Mouse (Mus musculus): ENCODE results near the gene Podxl. TPM values are rescaled to one million over a fixed set of nuclear protein-coding genes. Genes with fewer than 3 reads are reported as not detected.
"Not testable (repeated sequence)": the region's sequence is repeated elsewhere in the genome, so short reads cannot be mapped to it uniquely, and the experiment has no call there.

Gene Podxl
- polyA plus RNA-seq, 1 experiment: 0.28 TPM

GRCm38 (mm10) chr6:31571459-31571858 lies 7.7 kb upstream of the Podxl start:
- Histone ChIP-seq H3K4me1 (ENCODE audit: control insufficient read depth, insufficient read depth, low read length) (no peaks in the 10 kb centered on the region), H3K27ac (ENCODE audit: insufficient read depth, low read length) (no peak overlapping the region), H3K4me3 (ENCODE audit: insufficient read depth, low read length) (no peak overlapping the region)
- TF ChIP-seq CTCF (IDR thresholded peaks at IDR 0.05; ENCODE audit: borderline replicate concordance, insufficient read depth, low read length) (no peak), POLR2A (IDR thresholded peaks at IDR 0.05; ENCODE audit: low read depth, low read length) (no peak)

GRCm38 (mm10) chr6:31568070-31568595 lies 4.4 kb upstream of the Podxl start:
- TF ChIP-seq POLR2A (IDR thresholded peaks at IDR 0.05; ENCODE audit: low read depth, low read length) (no peak), CTCF (IDR thresholded peaks at IDR 0.05; ENCODE audit: borderline replicate concordance, insufficient read depth, low read length) (no peak)
- Histone ChIP-seq H3K27ac (ENCODE audit: insufficient read depth, low read length) (no peak overlapping the region), H3K4me3 (ENCODE audit: insufficient read depth, low read length) (no peak overlapping the region), H3K4me1 (ENCODE audit: control insufficient read depth, insufficient read depth, low read length) (peaks cover 2% of the 10 kb centered on the region; the same call in 1 of the 2 replicates)

DNA sequence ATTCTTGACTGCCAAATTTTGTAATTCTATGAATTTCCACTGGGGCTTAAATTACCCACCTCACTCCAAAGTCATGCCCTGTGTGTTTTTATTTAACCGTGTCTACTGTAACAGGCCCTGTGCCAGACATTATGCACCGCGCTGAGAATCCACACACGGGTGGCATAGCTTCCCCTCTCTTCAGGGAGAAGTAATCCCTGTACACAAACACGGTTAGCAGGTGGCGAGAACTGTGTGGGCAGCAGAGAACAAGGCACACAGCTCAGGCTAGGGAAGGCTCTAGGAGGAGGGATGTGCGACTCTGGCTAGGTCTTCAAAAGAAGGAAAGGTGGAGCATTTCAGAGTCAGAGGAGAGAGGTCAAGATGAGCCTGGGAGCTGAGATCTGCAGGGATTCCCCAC lies 3.4 kb upstream of the Podxl start:
- Histone ChIP-seq H3K4me3 (ENCODE audit: insufficient read depth, low read length) (no peak overlapping the region), H3K27ac (ENCODE audit: insufficient read depth, low read length) (no peak overlapping the region), H3K4me1 (ENCODE audit: control insufficient read depth, insufficient read depth, low read length) (peaks cover 4% of the 10 kb centered on the region; the same call in 1 of the 2 replicates)
- TF ChIP-seq POLR2A (IDR thresholded peaks at IDR 0.05; ENCODE audit: low read depth, low read length) (no peak), CTCF (IDR thresholded peaks at IDR 0.05; ENCODE audit: borderline replicate concordance, insufficient read depth, low read length) (no peak)

DNA sequence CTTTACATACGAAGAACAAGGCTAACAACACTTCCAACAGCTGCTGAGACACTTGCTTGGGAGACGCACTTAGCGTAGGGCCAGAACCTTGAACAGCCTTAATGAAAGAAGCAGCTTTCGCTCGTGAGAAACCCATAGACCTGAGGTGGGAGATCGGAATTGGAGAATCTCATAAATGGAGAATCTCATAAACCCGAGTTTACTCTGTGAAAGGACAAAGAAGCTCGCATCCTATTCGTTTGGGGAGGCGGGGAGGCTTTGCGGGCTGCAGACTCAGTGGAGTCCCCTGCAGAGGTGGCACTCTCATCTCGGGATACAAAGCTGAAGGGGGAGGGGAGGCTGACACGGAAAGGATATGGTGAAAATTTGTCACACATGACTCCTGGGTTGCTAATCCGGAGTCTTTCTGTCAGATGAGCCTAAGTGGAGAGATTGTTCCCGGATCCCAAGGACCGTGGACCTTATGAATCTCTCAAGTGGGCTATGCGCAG lies 1.2 kb upstream of the Podxl start:
- H3K4me3 ChIP-seq (ENCODE audit: insufficient read depth, low read length): no peak overlapping the region
- TF ChIP-seq POLR2A (IDR thresholded peaks at IDR 0.05; ENCODE audit: low read depth, low read length) (no peak), CTCF (IDR thresholded peaks at IDR 0.05; ENCODE audit: borderline replicate concordance, insufficient read depth, low read length) (no peak)
- H3K4me1 ChIP-seq (ENCODE audit: control insufficient read depth, insufficient read depth, low read length): peaks cover 4% of the 10 kb centered on the region; the same call in 1 of the 2 replicates
- H3K27ac ChIP-seq (ENCODE audit: insufficient read depth, low read length): no peak overlapping the region

GRCm38 (mm10) chr6:31564182-31564531 lies 376 bp upstream of the Podxl start:
- Histone ChIP-seq H3K4me1 (ENCODE audit: control insufficient read depth, insufficient read depth, low read length) (peaks cover 4% of the 10 kb centered on the region; the same call in 1 of the 2 replicates), H3K4me3 (ENCODE audit: insufficient read depth, low read length) (peak overlapping the region; percentile 33), H3K27ac (ENCODE audit: insufficient read depth, low read length) (no peak overlapping the region)
- TF ChIP-seq CTCF (IDR thresholded peaks at IDR 0.05; ENCODE audit: borderline replicate concordance, insufficient read depth, low read length) (no peak), POLR2A (IDR thresholded peaks at IDR 0.05; ENCODE audit: low read depth, low read length) (no peak)

DNA sequence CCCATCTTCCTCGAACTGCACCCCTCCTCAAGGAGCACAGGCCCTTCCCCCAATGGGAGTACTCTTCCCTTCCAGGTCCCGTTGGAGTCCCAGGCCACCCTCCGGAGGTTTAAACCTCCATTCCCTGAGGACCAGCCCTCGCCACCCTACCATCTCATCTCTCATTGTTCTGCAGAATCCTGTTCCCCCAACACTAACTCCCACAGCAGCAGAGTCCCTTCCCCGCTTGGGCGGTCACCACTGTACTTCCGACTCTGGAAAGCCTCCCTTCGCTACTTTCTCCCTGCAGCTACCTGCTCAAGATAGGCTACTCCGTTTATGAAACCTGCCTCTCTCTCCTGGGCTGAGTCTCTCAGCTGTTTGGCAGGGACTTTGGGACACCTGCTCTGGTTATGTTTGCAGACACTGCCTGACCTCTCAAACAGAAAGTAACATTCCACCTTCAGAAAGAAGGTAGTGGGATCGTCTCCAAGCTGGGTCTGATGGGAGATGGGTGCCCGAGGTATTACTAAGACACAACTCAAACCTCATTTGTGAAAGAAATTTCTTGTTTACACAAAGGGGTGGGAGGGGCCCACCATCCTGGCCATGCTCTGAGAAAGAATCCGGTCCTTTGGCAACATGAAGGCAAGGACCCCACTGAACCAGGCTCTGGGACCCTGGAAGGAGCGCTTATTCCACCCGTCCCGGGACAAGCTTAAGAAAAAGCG lies 1.3 kb downstream of the Podxl start:
- TF ChIP-seq CTCF (IDR thresholded peaks at IDR 0.05; ENCODE audit: borderline replicate concordance, insufficient read depth, low read length) (no peak), POLR2A (IDR thresholded peaks at IDR 0.05; ENCODE audit: low read depth, low read length) (no peak)

GRCm38 (mm10) chr6:31561948-31562347 lies 1.8 kb downstream of the Podxl start:
- H3K27ac ChIP-seq (ENCODE audit: insufficient read depth, low read length); H3K4me3 ChIP-seq (ENCODE audit: insufficient read depth, low read length); H3K4me1 ChIP-seq (ENCODE audit: control insufficient read depth, insufficient read depth, low read length): not testable (repeated sequence)

More for the DNA sequence above, 1.3 kb downstream of the Podxl start:
- peaks cover 4% of the 10 kb centered on the region; the same call in 1 of the 2 replicates for H3K4me1 ChIP-seq (ENCODE audit: control insufficient read depth, insufficient read depth, low read length)
- no peak overlapping the region for H3K27ac ChIP-seq (ENCODE audit: insufficient read depth, low read length)
- H3K4me3 ChIP-seq (ENCODE audit: insufficient read depth, low read length): no peak overlapping the region

GRCm38 (mm10) chr6:31560138-31560959 lies 3.4 kb downstream of the Podxl start:
- TF ChIP-seq CTCF (IDR thresholded peaks at IDR 0.05; ENCODE audit: borderline replicate concordance, insufficient read depth, low read length) (no peak), POLR2A (IDR thresholded peaks at IDR 0.05; ENCODE audit: low read depth, low read length) (no peak)
- no peak overlapping the region for H3K4me3 ChIP-seq (ENCODE audit: insufficient read depth, low read length)
- no peak overlapping the region for H3K27ac ChIP-seq (ENCODE audit: insufficient read depth, low read length)
- H3K4me1 ChIP-seq (ENCODE audit: control insufficient read depth, insufficient read depth, low read length): peaks cover 4% of the 10 kb centered on the region; the same call in 1 of the 2 replicates

DNA sequence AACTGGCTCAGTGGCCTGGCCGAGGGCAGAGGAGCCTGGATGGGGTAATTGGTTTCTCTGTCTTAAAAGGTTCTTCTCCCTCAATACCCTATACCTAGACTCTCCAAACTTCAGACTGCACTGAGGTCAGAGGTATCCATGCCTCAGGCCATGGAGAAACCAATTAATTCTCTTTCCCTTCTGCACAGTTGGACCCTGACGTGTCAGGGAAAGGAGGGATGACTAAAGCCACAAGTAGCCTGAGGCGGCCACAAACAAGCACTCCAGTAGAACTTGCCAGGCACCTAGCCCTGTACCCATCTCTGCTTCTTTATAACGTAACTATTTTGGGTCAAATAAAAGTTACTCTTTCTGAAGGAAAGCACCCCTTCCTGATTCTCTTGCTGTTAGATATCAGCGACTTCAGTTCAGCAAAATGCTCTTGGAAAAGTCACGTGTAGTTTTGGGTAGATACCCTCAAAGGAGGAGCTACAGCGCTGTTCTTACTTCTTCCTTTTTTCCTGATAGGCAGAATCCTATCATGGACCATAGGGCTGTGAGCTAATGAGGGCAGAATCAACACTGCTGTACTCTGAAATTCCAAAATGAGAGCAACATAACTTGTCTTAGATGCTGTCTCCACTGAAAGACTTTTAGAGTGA lies 7.2 kb downstream of the Podxl start:
- Histone ChIP-seq H3K4me3 (ENCODE audit: insufficient read depth, low read length) (no peak overlapping the region), H3K27ac (ENCODE audit: insufficient read depth, low read length) (no peak overlapping the region), H3K4me1 (ENCODE audit: control insufficient read depth, insufficient read depth, low read length) (no peaks in the 10 kb centered on the region)
- TF ChIP-seq CTCF (IDR thresholded peaks at IDR 0.05; ENCODE audit: borderline replicate concordance, insufficient read depth, low read length) (no peak), POLR2A (IDR thresholded peaks at IDR 0.05; ENCODE audit: low read depth, low read length) (no peak)
